Comparison of ENCODE assay signal across 8 mouse cellular contexts in the genomic region with DNA sequence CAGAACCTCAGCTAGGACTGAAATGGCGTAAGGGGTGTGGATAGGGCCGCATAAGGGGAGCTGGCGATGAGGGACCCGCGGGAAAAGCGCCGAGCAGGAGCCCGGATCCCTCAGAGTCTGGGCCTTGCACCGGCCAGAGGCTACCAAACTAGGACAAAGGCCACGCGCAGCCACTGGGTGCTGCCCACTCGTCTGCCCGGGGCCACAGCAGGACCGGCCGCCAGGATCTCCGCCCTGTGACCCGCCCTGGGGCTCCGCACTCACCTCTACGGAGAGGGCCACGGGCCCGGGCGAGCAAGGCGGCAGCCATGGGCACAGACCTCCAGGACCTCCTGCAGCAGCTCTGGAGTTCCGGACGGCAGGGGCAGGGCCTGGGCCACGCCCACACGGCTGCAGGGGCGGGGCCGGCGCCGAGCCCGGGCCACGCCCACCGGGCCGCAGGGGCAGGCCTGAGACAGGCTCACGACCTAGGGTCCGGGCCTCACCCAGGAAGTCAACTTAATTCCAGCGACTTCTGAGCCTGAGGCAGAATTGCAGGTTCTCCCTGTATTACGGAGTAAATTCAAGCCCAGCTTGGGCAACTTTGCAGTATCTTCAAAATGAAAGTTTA. TPM values are rescaled to one million over a fixed set of nuclear protein-coding genes. Genes with fewer than 3 reads are reported as not detected.
A peak's percentile ranks its signal among the peaks of the same experiment; 100 is the strongest.
DNase-seq lines count a peak whose midpoint lies in the region; ATAC-seq and TF ChIP-seq lines count a peak whose summit lies in the region.

A gene (minus strand): TSS at position 386 of the 610 bp plus-strand sequence.

- ATAC-seq in hematopoietic stem cell, adult 5-6 weeks (replicated peaks in 1 of 2; ENCODE audit: insufficient read depth in 1 of 2, low FRiP score in 2 of 2, low TSS enrichment in 1 of 2, low read depth in 1 of 2, poor library complexity in 2 of 2, severe bottlenecking in 2 of 2): peak; percentile 89 to 90

- peak; percentile 87 for DNase-seq in Muller cell, postnatal 12 days (ENCODE audit: inconsistent ontology term)
- DNase-seq in cerebellum, adult 2 months: peak; percentile 60 to 64
- DNase-seq in forelimb bud, embryonic 11.5 days (ENCODE audit: low read depth, low spot score): peak; percentile 78
- DNase-seq in layer of hippocampus, postnatal 14 days (ENCODE audit: low spot score in 2 of 2): peak; percentile 50 to 51
- DNase-seq in lung, postnatal 36 days: peak; percentile 90
- peak; percentile 32 for DNase-seq in retina, adult 2 months (ENCODE audit: low read depth, low spot score)
- peak; percentile 77 to 80 for DNase-seq in urinary bladder, adult 18-20 months (ENCODE audit: low spot score in 2 of 2)

- H3K27ac ChIP-seq in cerebellum, adult 2 months (ENCODE audit: insufficient read depth, low read length): no peak within 1 kb of the TSS

- peaks cover 7% of the 10 kb centered on the region; the same call in 1 of the 2 replicates for H3K4me1 ChIP-seq in cerebellum, adult 2 months (ENCODE audit: control insufficient read depth, insufficient read depth, low read length)

- 9% methylated on average over 39 of the region's 39 CpGs for WGBS in cerebellum, adult 2 months

- H3K27me3 ChIP-seq in cerebellum, adult 2 months (ENCODE audit: control insufficient read depth, insufficient read depth, low read length): no peaks in the 10 kb centered on the region

- TF ChIP-seq POLR2A in cerebellum, adult 2 months (IDR thresholded peaks at IDR 0.05; ENCODE audit: borderline replicate concordance, insufficient read depth, low read length): no peak

- TF ChIP-seq CTCF in cerebellum, adult 2 months (IDR thresholded peaks at IDR 0.05; ENCODE audit: borderline replicate concordance, insufficient read depth, low read depth, low read length): no peak

- H3K4me3 ChIP-seq in cerebellum, adult 2 months (replicated peaks; ENCODE audit: insufficient read depth, low read depth, low read length): peak within 1 kb of the TSS; percentile 54

RNA-seq across cellular contexts. Expression of the gene that starts here (rescaled TPM):
- 14.9 and 16.1 TPM in 2 replicates for polyA plus RNA-seq in cerebellum, adult 2 months (2012; rRNA removed)
- total RNA-seq in hematopoietic stem cell, adult 5-6 weeks (2017): 15.9 and 18.0 TPM in 2 replicates
- 1 to 10 TPM; 8.5 to 9.9 TPM for total RNA-seq in layer of hippocampus, postnatal 14 days (2021)

Comparison
In these comparisons a context has a peak if more than half of its experiments do, and no peak if none do; other contexts are left out.
1. DNase-seq: peak in every context shown above with its lines; median percentile 90 in lung, postnatal 36 days; 87 in Muller cell, postnatal 12 days; 78 in urinary bladder, adult 18-20 months; 78 in forelimb bud, embryonic 11.5 days; 62 in cerebellum, adult 2 months; 50 in layer of hippocampus, postnatal 14 days; 32 in retina, adult 2 months.